Mouse (Mus musculus): ENCODE measurements around the gene Srsy. TPM values are rescaled to one million over a fixed set of nuclear protein-coding genes. Genes with fewer than 3 reads are reported as not detected.
"Not testable (repeated sequence)": the region's sequence is repeated elsewhere in the genome, so short reads cannot be mapped to it uniquely, and the experiment has no call there.

The Srsy gene
- not detected in 2 replicates for polyA plus RNA-seq (2012)

- TF ChIP-seq GATA1 (IDR thresholded peaks at IDR 0.05; ENCODE audit: low read length), result not testable (repeated sequence)
These were observed at the start of gene Srsy for GRCm38 (mm10) chrY:17937230-17937629. Gene Srsy (minus strand): TSS chrY:17937330.

Other genes with a start within 250 kb of the Srsy start
- gene Gm21904, start 91.1 kb downstream of the Srsy start, polyA plus RNA-seq (2012), result not detected in 2 replicates
- gene Gm20772, start 62.6 kb downstream of the Srsy start, polyA plus RNA-seq (2012), result not detected in 2 replicates
- not detected in 2 replicates for gene Gm20831, start 62.6 kb downstream of the Srsy start, polyA plus RNA-seq (2012)
- gene Gm21764, start 124.5 kb upstream of the Srsy start, polyA plus RNA-seq (2012), result not detected in 2 replicates
- gene Ssty1, start 151.8 kb upstream of the Srsy start, polyA plus RNA-seq (2012), result not detected in 2 replicates